In the genomic region with DNA sequence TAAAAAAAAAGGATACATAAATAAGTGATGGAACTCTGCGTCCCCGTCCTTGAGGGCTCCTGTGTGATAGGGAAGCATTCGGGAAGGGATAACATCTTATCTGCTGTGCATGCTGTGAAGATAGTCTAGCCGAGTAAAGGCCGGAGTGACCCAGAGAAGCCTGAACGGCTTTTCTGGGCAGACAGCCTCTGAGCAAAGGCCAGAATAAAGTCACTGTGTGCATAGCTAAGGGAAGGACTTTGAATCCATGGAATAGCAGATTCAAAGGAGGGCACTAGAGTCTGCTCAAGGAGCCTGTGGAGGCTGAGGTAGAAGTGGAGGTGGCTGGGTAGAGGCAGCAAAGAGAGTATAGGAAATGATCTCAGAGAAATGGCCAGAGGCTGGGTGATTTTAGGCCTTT, we compare ENCODE assay signal across 10 mouse cellular contexts. TPM values are rescaled to one million over a fixed set of nuclear protein-coding genes. Genes with fewer than 3 reads are reported as not detected.
DNase-seq lines count a peak whose midpoint lies in the region; ATAC-seq lines count a peak whose summit lies in the region.
"Had no signal": no experiment of that assay in that cellular context is flagged by ENCODE, and none has a peak within 500 bp of the region (broad histone marks: within the 10 kb centered on the region; RNA-seq: fewer than 3 reads in every experiment).

No protein-coding gene starts in this region.

- H3K4me3 ChIP-seq in hindbrain, embryonic 13.5 days, result no peak overlapping the region
- no peak overlapping the region for H3K4me3 ChIP-seq in hindbrain, embryonic 10.5 days
- no peak overlapping the region for H3K4me3 ChIP-seq in neural tube, embryonic 13.5 days
- no peak overlapping the region for H3K4me3 ChIP-seq in kidney, embryonic 16.5 days (ENCODE audit: low read length)
- no peak overlapping the region for H3K4me3 ChIP-seq in stomach, embryonic 16.5 days (replicated peaks; ENCODE audit: low read length)
- H3K4me3 ChIP-seq: liver, embryonic 12.5 days had no signal

- H3K9ac ChIP-seq in hindbrain, embryonic 13.5 days, result no peak overlapping the region
- H3K9ac ChIP-seq in neural tube, embryonic 13.5 days, result no peak overlapping the region
- H3K9ac ChIP-seq in kidney, embryonic 16.5 days (replicated peaks; ENCODE audit: low read length), result peak overlapping the region; percentile 28
- H3K9ac ChIP-seq in stomach, embryonic 16.5 days (ENCODE audit: low read length), result no peak overlapping the region; the same call in 1 of the 2 replicates
- H3K9ac ChIP-seq: liver, embryonic 12.5 days had no signal

- no peak overlapping the region for H3K4me2 ChIP-seq in hindbrain, embryonic 13.5 days
- no peak overlapping the region for H3K4me2 ChIP-seq in neural tube, embryonic 13.5 days
- no peak overlapping the region for H3K4me2 ChIP-seq in kidney, embryonic 16.5 days (replicated peaks; ENCODE audit: low read depth, low read length)
- H3K4me2 ChIP-seq in stomach, embryonic 16.5 days (ENCODE audit: low read depth, low read length), result no peak overlapping the region
- H3K4me2 ChIP-seq: liver, embryonic 12.5 days had no signal

- H3K27me3 ChIP-seq in hindbrain, embryonic 13.5 days, result no peaks in the 10 kb centered on the region
- no peaks in the 10 kb centered on the region for H3K27me3 ChIP-seq in hindbrain, embryonic 10.5 days (ENCODE audit: insufficient read depth, poor library complexity, severe bottlenecking)
- no peaks in the 10 kb centered on the region for H3K27me3 ChIP-seq in neural tube, embryonic 13.5 days
- H3K27me3 ChIP-seq in kidney, embryonic 16.5 days (ENCODE audit: insufficient read depth, low read length), result no peaks in the 10 kb centered on the region
- no peaks in the 10 kb centered on the region for H3K27me3 ChIP-seq in stomach, embryonic 16.5 days (ENCODE audit: control insufficient read depth, insufficient read depth, low read length)
- H3K27me3 ChIP-seq: liver, embryonic 12.5 days had no signal

- no peak for DNase-seq in hindbrain, embryonic 10.5 days (ENCODE audit: low spot score)
- no peak for DNase-seq in neural tube, embryonic 10.5 days (ENCODE audit: extremely low spot score, low spot score)
- DNase-seq in Muller cell, postnatal 12 days (ENCODE audit: inconsistent ontology term), result no peak
- DNase-seq in cerebellum, adult 8-10 months, result no peak
- DNase-seq: spleen, adult 18-20 months had no signal

- H3K36me3 ChIP-seq in hindbrain, embryonic 13.5 days, result peaks cover 22% of the 10 kb centered on the region; the same call in 1 of the 2 replicates
- 0 out of 2 replicates have a peak, but pooled peaks cover 13% of the 10 kb centered on the region for H3K36me3 ChIP-seq in hindbrain, embryonic 10.5 days
- H3K36me3 ChIP-seq in neural tube, embryonic 13.5 days, result peaks cover 12% of the 10 kb centered on the region; the same call in 1 of the 2 replicates
- H3K36me3 ChIP-seq in kidney, embryonic 16.5 days (ENCODE audit: insufficient read depth, low read length), result peaks cover 4% of the 10 kb centered on the region; the same call in 1 of the 2 replicates
- H3K36me3 ChIP-seq in stomach, embryonic 16.5 days (ENCODE audit: control insufficient read depth, insufficient read depth, low read length), result no peaks in the 10 kb centered on the region
- H3K36me3 ChIP-seq: liver, embryonic 12.5 days had no signal

- no peaks in the 10 kb centered on the region for H3K9me3 ChIP-seq in hindbrain, embryonic 13.5 days
- H3K9me3 ChIP-seq in hindbrain, embryonic 10.5 days, result no peaks in the 10 kb centered on the region
- H3K9me3 ChIP-seq in neural tube, embryonic 13.5 days, result no peaks in the 10 kb centered on the region
- H3K9me3 ChIP-seq in kidney, embryonic 16.5 days (ENCODE audit: low read length), result no peaks in the 10 kb centered on the region
- H3K9me3 ChIP-seq in stomach, embryonic 16.5 days (replicated peaks; ENCODE audit: control insufficient read depth, low read length), result no peaks in the 10 kb centered on the region
- H3K9me3 ChIP-seq: liver, embryonic 12.5 days had no signal

- peak overlapping the region; percentile 71; the same call in 1 of the 2 replicates for H3K27ac ChIP-seq in hindbrain, embryonic 13.5 days
- H3K27ac ChIP-seq in hindbrain, embryonic 10.5 days, result no peak overlapping the region
- H3K27ac ChIP-seq in neural tube, embryonic 13.5 days (replicated peaks), result peak overlapping the region; percentile 80
- peak overlapping the region; percentile 90 for H3K27ac ChIP-seq in kidney, embryonic 16.5 days (ENCODE audit: low read length)
- H3K27ac ChIP-seq in stomach, embryonic 16.5 days (ENCODE audit: low read length), result peak overlapping the region; percentile 88

- H3K4me1 ChIP-seq in hindbrain, embryonic 13.5 days (replicated peaks), result 0 out of 2 replicates have a peak, but pooled peaks cover 3% of the 10 kb centered on the region
- 0 out of 2 replicates have a peak, but pooled peaks cover 7% of the 10 kb centered on the region for H3K4me1 ChIP-seq in hindbrain, embryonic 10.5 days (replicated peaks)
- H3K4me1 ChIP-seq in neural tube, embryonic 13.5 days (replicated peaks), result peaks cover 15% of the 10 kb centered on the region
- peaks cover 30% of the 10 kb centered on the region for H3K4me1 ChIP-seq in kidney, embryonic 16.5 days (ENCODE audit: insufficient read depth, low read length)
- peaks cover 16% of the 10 kb centered on the region for H3K4me1 ChIP-seq in stomach, embryonic 16.5 days (ENCODE audit: control insufficient read depth, insufficient read depth, low read length)

- 92% methylated on average over 6 of the region's 6 CpGs for WGBS in hindbrain, embryonic 13.5 days
- 90% methylated on average over 6 of the region's 6 CpGs for WGBS in hindbrain, embryonic 10.5 days
- 91% methylated on average over 6 of the region's 6 CpGs for WGBS in neural tube, embryonic 13.5 days
- 80% methylated on average over 6 of the region's 6 CpGs for WGBS in kidney, embryonic 16.5 days
- 73% methylated on average over 6 of the region's 6 CpGs for WGBS in stomach, embryonic 16.5 days

- no peak for ATAC-seq in hindbrain, embryonic 13.5 days (ENCODE audit: low FRiP score)
- no peak for ATAC-seq in neural tube, embryonic 13.5 days (ENCODE audit: low read depth)
- ATAC-seq in kidney, embryonic 16.5 days (ENCODE audit: low FRiP score, low TSS enrichment), result peak; percentile 36; the same call in 1 of the 2 replicates
- no peak for ATAC-seq in stomach, embryonic 16.5 days (ENCODE audit: insufficient read depth, low FRiP score)
- ATAC-seq: liver, embryonic 12.5 days had no signal

RNA-seq across cellular contexts. Expression of a gene that starts 22.3 kb away (rescaled TPM):
- 4.9 and 6.2 TPM in 2 replicates for polyA plus RNA-seq in hindbrain, embryonic 13.5 days (2015; fragmentation: Nextera tagmentation; extraction: Ambion mirVana)
- polyA plus RNA-seq in hindbrain, embryonic 10.5 days (2016; fragmentation: Nextera tagmentation; extraction: Ambion mirVana), result 4.0 and 4.1 TPM in 2 replicates
- 4.5 and 5.8 TPM in 2 replicates for polyA plus RNA-seq in neural tube, embryonic 13.5 days (2015; fragmentation: Nextera tagmentation; extraction: Ambion mirVana)
- polyA plus RNA-seq in kidney, embryonic 16.5 days (2015; fragmentation: Nextera tagmentation; extraction: Ambion mirVana), result 3.2 and 4.0 TPM in 2 replicates
- polyA plus RNA-seq in stomach, embryonic 16.5 days (2015; fragmentation: Nextera tagmentation; extraction: Ambion mirVana), result 2.6 and 3.4 TPM in 2 replicates

RNA-seq across cellular contexts. Expression of a gene that starts 32.4 kb away (rescaled TPM):
- 23.5 and 25.9 TPM in 2 replicates for polyA plus RNA-seq in hindbrain, embryonic 13.5 days (2015; fragmentation: Nextera tagmentation; extraction: Ambion mirVana)
- polyA plus RNA-seq in hindbrain, embryonic 10.5 days (2016; fragmentation: Nextera tagmentation; extraction: Ambion mirVana), result 24.2 and 25.1 TPM in 2 replicates
- polyA plus RNA-seq in neural tube, embryonic 13.5 days (2015; fragmentation: Nextera tagmentation; extraction: Ambion mirVana), result 19.8 and 24.8 TPM in 2 replicates
- 24.7 and 25.2 TPM in 2 replicates for polyA plus RNA-seq in kidney, embryonic 16.5 days (2015; fragmentation: Nextera tagmentation; extraction: Ambion mirVana)
- polyA plus RNA-seq in stomach, embryonic 16.5 days (2015; fragmentation: Nextera tagmentation; extraction: Ambion mirVana), result 13.4 and 15.4 TPM in 2 replicates

RNA-seq across cellular contexts. Expression of a gene that starts 32.5 kb away (rescaled TPM):
- polyA plus RNA-seq in hindbrain, embryonic 13.5 days (2015; fragmentation: Nextera tagmentation; extraction: Ambion mirVana), result 5.2 and 5.6 TPM in 2 replicates
- polyA plus RNA-seq in hindbrain, embryonic 10.5 days (2016; fragmentation: Nextera tagmentation; extraction: Ambion mirVana), result 3.3 and 6.0 TPM in 2 replicates
- polyA plus RNA-seq in neural tube, embryonic 13.5 days (2015; fragmentation: Nextera tagmentation; extraction: Ambion mirVana), result 6.9 and 11.1 TPM in 2 replicates
- 4.0 and 6.0 TPM in 2 replicates for polyA plus RNA-seq in kidney, embryonic 16.5 days (2015; fragmentation: Nextera tagmentation; extraction: Ambion mirVana)
- polyA plus RNA-seq in stomach, embryonic 16.5 days (2015; fragmentation: Nextera tagmentation; extraction: Ambion mirVana), result 2.4 and 5.1 TPM in 2 replicates

RNA-seq across cellular contexts. Expression of a gene that starts 38.4 kb away (rescaled TPM):
- 3.7 and 4.1 TPM in 2 replicates for polyA plus RNA-seq in hindbrain, embryonic 13.5 days (2015; fragmentation: Nextera tagmentation; extraction: Ambion mirVana)
- 3.2 and 3.8 TPM in 2 replicates for polyA plus RNA-seq in hindbrain, embryonic 10.5 days (2016; fragmentation: Nextera tagmentation; extraction: Ambion mirVana)
- polyA plus RNA-seq in neural tube, embryonic 13.5 days (2015; fragmentation: Nextera tagmentation; extraction: Ambion mirVana), result 3.8 and 4.0 TPM in 2 replicates
- polyA plus RNA-seq in kidney, embryonic 16.5 days (2015; fragmentation: Nextera tagmentation; extraction: Ambion mirVana), result 2.0 and 2.6 TPM in 2 replicates
- polyA plus RNA-seq in stomach, embryonic 16.5 days (2015; fragmentation: Nextera tagmentation; extraction: Ambion mirVana), result 1.8 and 2.7 TPM in 2 replicates
